Mouse (Mus musculus): ENCODE results near the gene Reln. TPM values are rescaled to one million over a fixed set of nuclear protein-coding genes. Genes with fewer than 3 reads are reported as not detected.
A peak's percentile ranks its signal among the peaks of the same experiment; 100 is the strongest.

Gene Reln
- polyA plus RNA-seq, 1 experiment from 2014 or later, result 2.8 TPM

DNA sequence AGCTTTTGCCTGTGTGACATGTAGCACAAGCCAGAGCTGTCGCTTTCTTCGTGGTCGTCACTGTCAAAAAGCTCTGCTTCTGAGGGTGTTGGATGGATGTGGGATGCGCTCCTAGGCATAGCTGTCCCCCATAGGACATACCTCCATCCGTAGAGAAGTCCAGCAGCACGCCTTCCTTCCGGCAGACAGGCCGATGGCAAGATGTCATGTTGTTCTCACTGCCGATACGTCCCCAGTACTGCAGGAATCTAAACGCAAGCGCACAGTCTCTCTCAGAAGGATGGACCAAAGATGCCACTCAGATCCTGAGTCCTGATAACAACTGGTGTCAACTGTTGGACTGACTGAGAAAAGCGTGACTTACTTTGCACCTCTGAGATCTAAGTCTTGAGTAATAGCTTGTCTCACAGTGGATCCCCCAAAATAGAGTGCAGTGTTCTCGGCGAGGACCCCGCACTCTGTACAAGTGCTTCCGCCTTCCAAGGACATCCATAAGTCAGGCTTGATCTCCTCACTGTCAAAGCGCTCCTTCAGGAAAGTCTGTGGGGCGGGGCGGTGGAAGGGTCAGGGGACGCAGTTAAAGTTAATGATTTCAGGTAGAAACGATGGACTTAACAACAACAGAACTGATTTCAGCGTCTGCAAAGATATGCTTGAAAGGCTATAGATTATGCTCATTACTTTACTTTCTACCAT lies 431.5 kb downstream of the Reln start:
- no peak for ATAC-seq (ENCODE audit: insufficient number of reproducible peaks, insufficient read depth, low FRiP score, low read depth)
- Histone ChIP-seq H3K4me1 (ENCODE audit: control insufficient read depth in 2 of 2, insufficient read depth in 2 of 2, low read length in 2 of 2) (no peaks in the 10 kb centered on the region), H3K27ac (replicated peaks in 1 of 2; ENCODE audit: control insufficient read depth in 1 of 2, insufficient read depth in 1 of 2, low read depth in 2 of 2, low read length in 2 of 2) (no peak overlapping the region), H3K9ac (ENCODE audit: low read length) (no peak overlapping the region), H3K36me3 (ENCODE audit: control insufficient read depth, insufficient read depth, low read length) (no peaks in the 10 kb centered on the region), H3K9me3 (ENCODE audit: control insufficient read depth, low read length) (no peaks in the 10 kb centered on the region), H3K4me3 (ENCODE audit: control insufficient read depth in 1 of 2, insufficient read depth in 1 of 2, low read depth in 1 of 2, low read length in 2 of 2) (no peak overlapping the region), H3K4me2 (ENCODE audit: low read length) (no peak overlapping the region), H3K27me3 (ENCODE audit: control insufficient read depth, insufficient read depth, low read length) (no peaks in the 10 kb centered on the region)
- 83% methylated on average over 23 of the region's 23 CpGs for WGBS

DNA sequence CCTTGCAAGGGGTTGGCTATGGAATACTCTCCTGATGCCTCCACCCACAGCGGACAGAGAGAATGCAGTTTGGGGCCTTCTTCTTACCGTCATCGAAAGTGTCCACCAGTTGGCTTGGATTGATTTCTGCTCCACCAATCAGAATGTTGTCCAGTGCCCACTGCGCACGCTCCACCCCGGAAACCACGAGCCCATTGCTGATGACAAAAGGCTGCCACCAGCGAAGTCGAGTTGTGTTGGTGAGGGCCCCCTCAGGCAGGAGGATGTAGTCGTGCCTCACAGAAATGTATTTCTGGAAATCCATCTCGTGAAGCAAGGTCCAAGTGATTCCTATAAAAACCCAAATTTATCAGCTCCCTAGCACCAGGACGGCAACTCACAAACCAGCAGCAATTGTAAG lies 433.8 kb downstream of the Reln start:
- Histone ChIP-seq H3K36me3 (ENCODE audit: control insufficient read depth, insufficient read depth, low read length) (no peaks in the 10 kb centered on the region), H3K4me3 (ENCODE audit: control insufficient read depth in 1 of 2, insufficient read depth in 1 of 2, low read depth in 1 of 2, low read length in 2 of 2) (no peak overlapping the region), H3K27ac (replicated peaks in 1 of 2; ENCODE audit: control insufficient read depth in 1 of 2, insufficient read depth in 1 of 2, low read depth in 2 of 2, low read length in 2 of 2) (no peak overlapping the region), H3K4me1 (ENCODE audit: control insufficient read depth in 2 of 2, insufficient read depth in 2 of 2, low read length in 2 of 2) (no peaks in the 10 kb centered on the region), H3K27me3 (ENCODE audit: control insufficient read depth, insufficient read depth, low read length) (no peaks in the 10 kb centered on the region), H3K9ac (ENCODE audit: low read length) (no peak overlapping the region), H3K4me2 (ENCODE audit: low read length) (no peak overlapping the region), H3K9me3 (ENCODE audit: control insufficient read depth, low read length) (no peaks in the 10 kb centered on the region)
- no peak for ATAC-seq (ENCODE audit: insufficient number of reproducible peaks, insufficient read depth, low FRiP score, low read depth)
- 88% methylated on average over 12 of the region's 12 CpGs for WGBS

DNA sequence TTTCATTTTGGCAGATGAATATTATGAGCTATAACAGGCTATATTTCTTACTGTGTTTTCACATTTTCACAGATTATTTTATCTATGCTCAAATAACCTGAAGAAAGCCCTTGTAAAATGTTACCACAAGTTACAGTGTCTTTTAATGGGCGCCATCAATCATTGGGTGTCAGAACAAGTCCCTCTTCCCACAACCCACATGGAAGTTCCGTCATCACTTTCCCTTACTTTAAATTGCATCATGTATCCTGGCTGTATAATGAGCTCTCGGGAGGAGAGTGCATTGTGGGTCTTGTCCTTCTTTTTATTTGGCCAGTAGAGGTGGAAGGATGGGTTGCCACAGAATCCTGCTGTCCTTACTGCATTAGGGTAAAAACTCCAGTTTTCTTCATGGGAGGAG lies 434.8 kb downstream of the Reln start:
- H3K36me3 ChIP-seq (ENCODE audit: control insufficient read depth, insufficient read depth, low read length), result no peaks in the 10 kb centered on the region
- H3K27me3 ChIP-seq (ENCODE audit: control insufficient read depth, insufficient read depth, low read length), result no peaks in the 10 kb centered on the region
- no peak overlapping the region for H3K4me2 ChIP-seq (ENCODE audit: low read length)
- no peaks in the 10 kb centered on the region for H3K4me1 ChIP-seq (ENCODE audit: control insufficient read depth in 2 of 2, insufficient read depth in 2 of 2, low read length in 2 of 2)
- WGBS, result 80% methylated on average over 3 of the region's 3 CpGs
- no peak overlapping the region for H3K4me3 ChIP-seq (ENCODE audit: control insufficient read depth in 1 of 2, insufficient read depth in 1 of 2, low read depth in 1 of 2, low read length in 2 of 2)
- no peak overlapping the region for H3K9ac ChIP-seq (ENCODE audit: low read length)
- no peak for ATAC-seq (ENCODE audit: insufficient number of reproducible peaks, insufficient read depth, low FRiP score, low read depth)
- no peak overlapping the region for H3K27ac ChIP-seq (replicated peaks in 1 of 2; ENCODE audit: control insufficient read depth in 1 of 2, insufficient read depth in 1 of 2, low read depth in 2 of 2, low read length in 2 of 2)
- H3K9me3 ChIP-seq (ENCODE audit: control insufficient read depth, low read length), result no peaks in the 10 kb centered on the region

DNA sequence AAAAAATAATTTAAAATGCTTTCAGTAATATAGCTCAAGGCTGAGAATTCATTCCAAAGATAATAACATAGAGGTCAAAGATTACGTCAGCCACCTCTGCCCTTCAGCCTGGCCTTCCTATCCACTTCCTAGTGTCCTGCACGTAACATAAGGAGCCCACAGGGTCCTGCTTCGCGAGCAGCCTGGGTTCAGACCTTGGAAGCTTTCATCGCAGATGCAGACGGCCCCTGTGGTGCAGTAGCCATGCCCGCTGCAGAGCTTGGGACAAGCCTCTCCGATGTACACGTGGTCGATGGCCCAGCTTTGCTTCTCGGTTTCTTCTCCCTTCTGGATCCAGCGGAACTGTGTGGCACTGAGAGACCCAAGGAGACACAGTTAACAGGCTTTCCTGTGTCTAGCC lies 443.1 kb downstream of the Reln start:
- no peak overlapping the region for H3K27ac ChIP-seq (replicated peaks in 1 of 2; ENCODE audit: control insufficient read depth in 1 of 2, insufficient read depth in 1 of 2, low read depth in 2 of 2, low read length in 2 of 2)

DNA sequence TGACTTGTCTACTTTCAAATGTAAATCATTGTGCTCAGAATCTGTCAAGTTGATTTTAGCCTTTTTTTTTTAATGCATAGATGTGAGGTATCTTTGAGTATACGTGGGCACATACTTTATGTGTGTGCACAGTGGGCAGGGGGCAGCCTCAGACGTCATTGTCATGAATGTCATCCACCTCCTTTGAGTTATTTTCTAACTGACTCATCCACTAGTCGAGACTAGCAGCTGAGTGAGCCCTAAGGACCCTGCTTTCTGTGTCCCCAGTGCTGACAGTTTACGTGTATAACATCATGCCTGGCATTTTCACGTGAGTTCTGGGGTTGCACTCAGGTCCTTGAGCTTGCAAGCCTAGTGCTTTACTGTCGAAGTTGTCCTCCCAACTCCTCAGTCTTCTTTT lies 443.6 kb downstream of the Reln start:
- no peak for ATAC-seq (ENCODE audit: insufficient number of reproducible peaks, insufficient read depth, low FRiP score, low read depth)
- WGBS, result 37% methylated on average over 6 of the region's 6 CpGs
- H3K9me3 ChIP-seq (ENCODE audit: control insufficient read depth, low read length), result no peaks in the 10 kb centered on the region

More for the DNA sequence above, 443.1 kb downstream of the Reln start:
- peaks cover 2 to 8% of the 10 kb centered on the region in 2 experiments; a peak in 3 of 4 replicates for H3K4me1 ChIP-seq (ENCODE audit: control insufficient read depth in 2 of 2, insufficient read depth in 2 of 2, low read length in 2 of 2)
- no peaks in the 10 kb centered on the region for H3K27me3 ChIP-seq (ENCODE audit: control insufficient read depth, insufficient read depth, low read length)
- H3K4me2 ChIP-seq (ENCODE audit: low read length), result no peak overlapping the region
- ATAC-seq (ENCODE audit: insufficient number of reproducible peaks, insufficient read depth, low FRiP score, low read depth), result no peak
- H3K36me3 ChIP-seq (ENCODE audit: control insufficient read depth, insufficient read depth, low read length), result no peaks in the 10 kb centered on the region
- no peak overlapping the region for H3K4me3 ChIP-seq (ENCODE audit: control insufficient read depth in 1 of 2, insufficient read depth in 1 of 2, low read depth in 1 of 2, low read length in 2 of 2)
- WGBS, result 58% methylated on average over 12 of the region's 12 CpGs
- no peak overlapping the region for H3K9ac ChIP-seq (ENCODE audit: low read length)
- H3K9me3 ChIP-seq (ENCODE audit: control insufficient read depth, low read length), result no peaks in the 10 kb centered on the region

DNA sequence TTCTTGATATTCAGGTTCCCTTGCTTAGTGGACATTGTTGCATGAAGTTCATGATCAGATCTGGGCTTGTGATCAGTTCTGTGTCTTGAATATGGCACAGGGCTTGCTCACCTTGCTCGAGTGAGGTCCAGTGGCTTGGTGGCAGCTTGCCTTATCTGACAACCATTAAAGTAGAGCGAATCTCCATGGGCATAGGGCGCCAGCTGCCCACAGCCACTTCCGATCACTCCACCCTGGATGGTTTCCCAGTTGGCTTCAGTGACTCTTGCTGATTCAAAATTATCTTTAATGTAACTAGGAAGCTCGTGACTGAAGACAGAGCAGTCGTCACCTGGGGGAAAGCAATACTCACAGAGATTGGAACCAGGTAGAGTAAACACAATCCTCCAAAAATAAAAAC lies 445.6 kb downstream of the Reln start:
- peaks cover 2 to 9% of the 10 kb centered on the region in 2 experiments; a peak in 3 of 4 replicates for H3K4me1 ChIP-seq (ENCODE audit: control insufficient read depth in 2 of 2, insufficient read depth in 2 of 2, low read length in 2 of 2)

More for the DNA sequence above, 443.6 kb downstream of the Reln start:
- Histone ChIP-seq H3K4me3 (ENCODE audit: control insufficient read depth in 1 of 2, insufficient read depth in 1 of 2, low read depth in 1 of 2, low read length in 2 of 2) (no peak overlapping the region), H3K4me2 (ENCODE audit: low read length) (no peak overlapping the region), H3K27ac (replicated peaks in 1 of 2; ENCODE audit: control insufficient read depth in 1 of 2, insufficient read depth in 1 of 2, low read depth in 2 of 2, low read length in 2 of 2) (no peak overlapping the region), H3K27me3 (ENCODE audit: control insufficient read depth, insufficient read depth, low read length) (no peaks in the 10 kb centered on the region), H3K9ac (ENCODE audit: low read length) (no peak overlapping the region), H3K4me1 (ENCODE audit: control insufficient read depth in 2 of 2, insufficient read depth in 2 of 2, low read length in 2 of 2) (peaks cover 2 to 9% of the 10 kb centered on the region in 2 experiments; a peak in 3 of 4 replicates), H3K36me3 (ENCODE audit: control insufficient read depth, insufficient read depth, low read length) (no peaks in the 10 kb centered on the region)

DNA sequence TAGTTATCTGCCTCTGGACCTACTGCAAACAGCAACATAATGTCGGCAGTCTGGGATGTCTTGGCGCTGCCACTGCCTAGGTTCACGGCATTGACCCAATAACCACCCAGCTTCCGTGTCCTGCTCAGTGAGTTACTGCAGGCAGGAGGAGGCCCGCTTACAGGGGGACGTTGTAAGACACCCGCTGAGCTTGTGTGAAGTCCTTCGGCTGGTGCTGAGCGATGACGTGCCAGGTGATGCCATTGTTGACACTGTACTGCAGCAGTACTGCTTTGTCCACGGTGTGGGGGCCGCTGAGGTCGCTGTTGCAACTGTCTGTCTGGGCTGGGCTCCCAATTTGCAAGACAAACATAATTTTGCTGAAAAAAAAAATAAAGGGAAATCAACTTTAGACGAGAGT lies 447.9 kb downstream of the Reln start:
- Histone ChIP-seq H3K9ac (ENCODE audit: low read length) (no peak overlapping the region), H3K27me3 (ENCODE audit: control insufficient read depth, insufficient read depth, low read length) (no peaks in the 10 kb centered on the region), H3K4me3 (ENCODE audit: control insufficient read depth in 1 of 2, insufficient read depth in 1 of 2, low read depth in 1 of 2, low read length in 2 of 2) (no peak overlapping the region), H3K36me3 (ENCODE audit: control insufficient read depth, insufficient read depth, low read length) (no peaks in the 10 kb centered on the region), H3K4me1 (ENCODE audit: control insufficient read depth in 2 of 2, insufficient read depth in 2 of 2, low read length in 2 of 2) (peaks cover 2 to 9% of the 10 kb centered on the region in 2 experiments; a peak in 3 of 4 replicates), H3K27ac (replicated peaks in 1 of 2; ENCODE audit: control insufficient read depth in 1 of 2, insufficient read depth in 1 of 2, low read depth in 2 of 2, low read length in 2 of 2) (no peak overlapping the region), H3K9me3 (ENCODE audit: control insufficient read depth, low read length) (no peaks in the 10 kb centered on the region), H3K4me2 (ENCODE audit: low read length) (peak overlapping the region; percentile 24; the same call in 1 of the 2 replicates)
- 40% methylated on average over 14 of the region's 14 CpGs for WGBS
- ATAC-seq (ENCODE audit: insufficient number of reproducible peaks, insufficient read depth, low FRiP score, low read depth), result 0 out of 2 replicates have a peak, but pooled peaks have one; percentile 56

More for the DNA sequence above, 445.6 kb downstream of the Reln start:
- H3K9ac ChIP-seq (ENCODE audit: low read length), result no peak overlapping the region
- no peak overlapping the region for H3K4me2 ChIP-seq (ENCODE audit: low read length)
- H3K9me3 ChIP-seq (ENCODE audit: control insufficient read depth, low read length), result no peaks in the 10 kb centered on the region
- 67% methylated on average over 6 of the region's 6 CpGs for WGBS
- H3K4me3 ChIP-seq (ENCODE audit: control insufficient read depth in 1 of 2, insufficient read depth in 1 of 2, low read depth in 1 of 2, low read length in 2 of 2), result no peak overlapping the region
- no peaks in the 10 kb centered on the region for H3K36me3 ChIP-seq (ENCODE audit: control insufficient read depth, insufficient read depth, low read length)
- H3K27me3 ChIP-seq (ENCODE audit: control insufficient read depth, insufficient read depth, low read length), result no peaks in the 10 kb centered on the region
- no peak overlapping the region for H3K27ac ChIP-seq (replicated peaks in 1 of 2; ENCODE audit: control insufficient read depth in 1 of 2, insufficient read depth in 1 of 2, low read depth in 2 of 2, low read length in 2 of 2)
- ATAC-seq (ENCODE audit: insufficient number of reproducible peaks, insufficient read depth, low FRiP score, low read depth), result no peak

DNA sequence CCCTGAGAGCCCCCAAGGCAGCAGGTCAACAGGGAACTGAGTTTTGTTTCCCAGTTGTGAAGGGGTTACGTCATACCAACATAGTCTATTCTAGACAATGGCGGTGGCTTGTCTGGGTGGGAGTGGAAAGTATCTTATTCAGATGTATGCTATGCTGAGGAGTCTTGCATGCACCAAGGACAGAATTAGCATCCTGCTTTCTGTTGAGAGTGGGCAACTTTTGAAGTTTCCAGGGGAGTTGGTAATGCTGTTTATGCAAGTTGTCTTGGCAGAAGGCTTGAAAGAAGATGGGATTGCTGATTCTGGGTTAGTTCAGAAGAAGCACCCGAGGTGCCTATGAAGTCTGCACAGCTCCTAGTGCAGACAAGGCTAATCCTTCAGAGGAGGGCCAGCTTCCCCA lies 450.3 kb downstream of the Reln start:
- no peak overlapping the region for H3K4me2 ChIP-seq (ENCODE audit: low read length)
- no peak for ATAC-seq (ENCODE audit: insufficient number of reproducible peaks, insufficient read depth, low FRiP score, low read depth)
- H3K36me3 ChIP-seq (ENCODE audit: control insufficient read depth, insufficient read depth, low read length), result no peaks in the 10 kb centered on the region
- WGBS, result 80% methylated on average over 3 of the region's 3 CpGs
- no peaks in the 10 kb centered on the region for H3K27me3 ChIP-seq (ENCODE audit: control insufficient read depth, insufficient read depth, low read length)
- H3K4me3 ChIP-seq (ENCODE audit: control insufficient read depth in 1 of 2, insufficient read depth in 1 of 2, low read depth in 1 of 2, low read length in 2 of 2), result no peak overlapping the region
- H3K4me1 ChIP-seq (ENCODE audit: control insufficient read depth in 2 of 2, insufficient read depth in 2 of 2, low read length in 2 of 2), result 0 out of 4 replicates have a peak, but pooled peaks cover 0 to 4% of the 10 kb centered on the region in 2 experiments
- no peak overlapping the region for H3K27ac ChIP-seq (replicated peaks in 1 of 2; ENCODE audit: control insufficient read depth in 1 of 2, insufficient read depth in 1 of 2, low read depth in 2 of 2, low read length in 2 of 2)
- H3K9ac ChIP-seq (ENCODE audit: low read length), result no peak overlapping the region
- no peaks in the 10 kb centered on the region for H3K9me3 ChIP-seq (ENCODE audit: control insufficient read depth, low read length)
